Mouse (Mus musculus): ENCODE data around the gene Ccdc88c.
A peak's percentile ranks its signal among the peaks of the same experiment; 100 is the strongest.

The Ccdc88c gene

GRCm38 (mm10) chr12:100969808-100970207, 59.0 kb downstream of the Ccdc88c start:
- no peak for DNase-seq (ENCODE audit: low read depth, low spot score)

DNA sequence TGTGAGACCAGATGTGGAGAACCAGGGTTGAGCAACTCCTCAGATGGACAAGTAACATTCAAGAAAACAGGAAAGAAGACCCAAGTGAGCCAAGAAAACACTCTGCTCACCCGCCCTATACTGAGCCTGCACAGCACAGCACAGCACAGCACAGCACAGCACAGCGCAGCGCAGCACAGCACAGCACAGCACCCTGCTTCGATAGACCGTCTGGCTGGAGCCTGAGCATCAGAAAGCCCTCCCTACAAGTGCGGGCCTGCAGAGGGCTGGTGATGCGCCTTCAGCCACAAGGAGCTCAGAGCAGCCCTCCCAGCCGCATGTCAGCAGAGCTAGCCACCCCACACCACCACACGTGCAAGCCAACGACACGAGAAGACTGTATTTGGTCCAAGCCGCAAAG, 61.5 kb downstream of the Ccdc88c start:
- no peak for DNase-seq (ENCODE audit: low read depth, low spot score)

- no peak for DNase-seq (ENCODE audit: low read depth, low spot score)
These were observed 62.6 kb downstream of the Ccdc88c start for GRCm38 (mm10) chr12:100966253-100966652.

- no peak for DNase-seq (ENCODE audit: low read depth, low spot score)
These were observed 63.6 kb downstream of the Ccdc88c start for GRCm38 (mm10) chr12:100965298-100965697.

- no peak for DNase-seq (ENCODE audit: low read depth, low spot score)
These were observed 69.9 kb downstream of the Ccdc88c start for GRCm38 (mm10) chr12:100958621-100959592.

DNA sequence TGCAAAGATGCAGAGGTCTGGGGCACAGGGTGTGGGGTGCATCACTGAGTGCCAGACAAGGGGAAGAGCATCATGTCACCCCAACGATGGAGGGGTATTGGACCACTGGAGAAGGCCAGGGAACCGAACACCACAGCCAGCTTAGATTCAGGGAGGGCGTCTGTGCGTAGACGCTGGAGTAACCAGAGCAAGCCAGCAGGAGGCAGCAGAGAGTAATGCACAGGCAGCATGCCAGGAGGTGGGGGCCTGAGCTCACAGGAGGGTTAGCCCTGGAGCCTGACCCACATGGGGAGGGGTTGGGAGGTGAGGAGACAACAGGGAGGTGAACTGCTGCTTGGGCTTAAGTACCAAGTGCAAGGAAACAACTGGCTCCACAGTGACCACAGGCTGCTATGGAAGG, 70.8 kb downstream of the Ccdc88c start:
- peak; percentile 75 for DNase-seq (ENCODE audit: low read depth, low spot score)

GRCm38 (mm10) chr12:100957257-100957656, 71.6 kb downstream of the Ccdc88c start:
- DNase-seq (ENCODE audit: low read depth, low spot score): no peak

DNA sequence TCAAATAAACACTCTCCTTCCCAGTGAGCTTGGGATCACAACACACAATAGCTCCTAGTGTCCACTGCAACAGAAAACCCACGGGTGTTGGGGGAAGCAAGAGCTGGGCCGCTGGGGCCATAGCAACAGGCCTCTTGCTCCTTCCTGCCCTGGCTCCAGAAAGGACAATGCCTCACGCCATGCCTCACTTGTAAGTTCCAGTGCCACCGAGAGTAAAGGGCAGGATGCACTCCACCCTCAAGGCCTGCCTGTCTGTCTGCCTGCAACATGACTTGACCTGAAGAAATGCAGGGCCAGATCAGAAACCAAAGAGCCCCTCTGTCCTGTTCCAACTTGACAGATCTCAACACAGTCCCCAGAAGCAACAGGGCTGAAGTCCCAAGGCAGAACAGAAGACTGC, 72.0 kb downstream of the Ccdc88c start:
- no peak for DNase-seq (ENCODE audit: low read depth, low spot score)

DNA sequence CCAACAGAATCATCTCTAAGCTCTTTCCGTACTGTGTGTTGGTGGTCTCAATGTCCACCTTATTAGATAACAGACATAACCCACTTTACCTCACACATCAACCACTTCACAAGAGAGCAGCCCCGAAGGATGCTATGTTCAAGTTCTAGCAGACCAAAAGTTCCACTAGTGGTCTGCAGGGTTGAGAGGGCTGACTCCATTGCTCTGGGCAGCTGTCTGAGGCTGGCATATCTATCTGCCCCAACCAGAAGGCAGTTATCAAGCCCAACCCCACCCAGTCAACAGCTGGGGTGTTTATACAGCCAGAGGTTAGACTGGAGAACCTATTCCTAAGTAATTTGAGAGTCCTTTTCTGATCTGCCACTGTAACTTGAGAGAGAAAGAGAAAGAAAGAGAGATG, 72.8 kb downstream of the Ccdc88c start:
- no peak for DNase-seq (ENCODE audit: low read depth, low spot score)

GRCm38 (mm10) chr12:100953926-100954325, 74.9 kb downstream of the Ccdc88c start:
- no peak for DNase-seq (ENCODE audit: low read depth, low spot score)

GRCm38 (mm10) chr12:100952193-100952931, 76.5 kb downstream of the Ccdc88c start:
- peak; percentile 71 for DNase-seq (ENCODE audit: low read depth, low spot score)

- DNase-seq (ENCODE audit: low read depth, low spot score): no peak
These were observed 79.7 kb downstream of the Ccdc88c start for GRCm38 (mm10) chr12:100949146-100949545.

DNA sequence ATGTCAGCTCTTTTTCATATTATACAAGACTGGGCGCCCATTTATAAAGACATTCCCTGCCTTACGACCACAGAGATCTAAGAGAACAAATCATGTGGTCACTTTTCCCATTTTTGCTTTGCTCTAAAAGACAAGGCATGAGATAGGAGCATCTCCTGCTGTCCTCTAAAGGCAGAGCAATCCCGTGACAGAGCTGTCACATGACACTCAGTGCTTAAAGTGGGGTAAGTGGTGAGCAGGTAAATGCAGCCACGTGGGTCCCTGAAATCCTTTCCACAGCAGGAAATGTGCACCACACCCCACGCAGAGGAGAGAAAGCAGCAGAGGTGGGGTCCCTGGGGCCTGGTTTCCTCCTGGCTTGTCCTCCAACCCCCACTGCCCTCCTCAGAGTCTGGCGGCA, 80.8 kb downstream of the Ccdc88c start:
- no peak for DNase-seq (ENCODE audit: low read depth, low spot score)

DNA sequence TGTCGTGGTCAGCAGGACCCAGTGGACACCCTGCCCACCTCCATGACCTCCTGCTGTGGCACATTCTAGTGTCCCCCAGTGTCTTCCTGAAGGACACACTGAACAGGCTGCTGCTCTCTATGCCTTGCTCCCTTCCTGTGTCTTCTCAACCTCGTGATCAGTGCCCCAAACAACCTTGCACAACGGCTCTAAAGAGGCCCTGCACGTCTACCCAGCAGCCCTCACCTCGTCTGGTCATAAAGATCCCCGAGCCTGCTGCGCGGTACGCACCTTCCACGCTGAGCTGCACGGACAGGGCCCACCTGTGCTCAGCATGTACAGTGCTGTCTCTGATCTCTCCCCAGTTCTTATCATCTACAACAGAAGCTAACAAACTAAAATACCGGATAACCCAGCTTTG, 82.9 kb downstream of the Ccdc88c start:
- DNase-seq (ENCODE audit: low read depth, low spot score): no peak

- DNase-seq (ENCODE audit: low read depth, low spot score): no peak
These were observed 83.4 kb downstream of the Ccdc88c start for GRCm38 (mm10) chr12:100945501-100945900.

- DNase-seq (ENCODE audit: low read depth, low spot score): no peak
These were observed 83.9 kb downstream of the Ccdc88c start for GRCm38 (mm10) chr12:100944921-100945336.

GRCm38 (mm10) chr12:100943146-100943545, 85.7 kb downstream of the Ccdc88c start:
- DNase-seq (ENCODE audit: low read depth, low spot score): no peak

DNA sequence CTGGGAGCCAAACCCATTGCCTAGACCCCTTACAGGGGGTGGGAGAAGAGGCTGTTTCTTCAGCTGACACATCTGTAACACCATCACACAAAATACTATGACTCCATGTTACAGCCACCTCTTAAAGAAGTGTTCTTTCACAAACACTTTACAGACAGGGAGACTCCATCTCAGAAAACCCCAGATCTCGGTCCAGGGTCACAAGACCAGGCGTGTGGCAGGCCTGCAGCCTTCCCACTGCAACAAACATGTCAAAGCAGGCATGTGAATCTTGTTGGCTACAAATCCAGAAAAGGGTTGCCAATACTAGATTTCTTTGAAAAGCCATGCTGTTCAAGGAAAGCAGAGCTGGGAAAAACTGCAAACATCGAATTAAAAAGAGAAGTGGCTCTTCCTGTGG, 87.5 kb downstream of the Ccdc88c start:
- DNase-seq (ENCODE audit: low read depth, low spot score): no peak

DNA sequence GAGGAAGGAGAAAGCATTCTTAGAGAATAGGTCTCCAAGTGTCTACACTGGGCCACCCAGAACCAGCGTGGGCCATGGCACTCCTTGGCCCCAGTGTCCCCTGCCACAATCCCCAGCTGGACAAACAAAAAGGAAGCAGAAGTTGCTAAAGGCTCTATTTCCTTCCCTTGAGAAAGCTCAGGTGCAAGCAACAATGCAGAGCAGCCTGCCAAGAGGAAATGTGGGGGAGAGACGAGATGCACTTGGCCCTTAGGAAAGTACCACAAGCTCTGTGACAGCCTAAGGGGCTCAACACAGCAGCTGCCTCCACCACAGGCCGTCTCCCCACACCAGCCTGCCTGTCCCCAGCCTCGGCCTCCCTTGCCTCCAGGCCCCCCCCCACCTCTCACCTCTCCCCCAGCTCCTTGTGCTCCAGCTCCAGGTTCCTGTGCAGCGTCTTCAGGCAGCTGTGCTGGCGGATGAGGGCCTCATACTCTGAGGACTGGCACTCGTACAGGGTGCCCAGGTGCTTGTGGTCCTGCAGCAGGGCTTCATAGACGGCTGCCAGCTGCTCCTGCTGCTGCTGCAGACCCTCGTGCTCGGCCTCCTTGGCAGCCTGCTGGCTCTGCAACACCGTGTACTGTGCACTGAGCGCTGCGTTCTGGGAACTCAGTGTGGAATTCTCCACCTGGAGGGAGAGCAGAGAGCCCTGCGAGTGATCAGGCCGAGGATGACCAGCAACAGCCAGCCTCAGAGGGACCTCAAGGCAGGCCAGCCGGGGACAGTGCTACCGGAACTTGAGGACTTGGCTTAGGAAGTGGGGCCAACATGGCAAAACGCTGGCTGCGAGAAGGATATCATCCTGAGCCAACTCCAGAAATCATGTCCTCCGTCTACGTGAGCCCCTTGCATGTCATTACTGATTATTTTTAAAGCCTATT, 91.2 kb downstream of the Ccdc88c start:
- peak; percentile 63 for DNase-seq (ENCODE audit: low read depth, low spot score)

- no peak for DNase-seq (ENCODE audit: low read depth, low spot score)
These were observed 92.1 kb downstream of the Ccdc88c start for GRCm38 (mm10) chr12:100936737-100937136.

GRCm38 (mm10) chr12:100936116-100936515, 92.7 kb downstream of the Ccdc88c start:
- DNase-seq (ENCODE audit: low read depth, low spot score): peak; percentile 72

DNA sequence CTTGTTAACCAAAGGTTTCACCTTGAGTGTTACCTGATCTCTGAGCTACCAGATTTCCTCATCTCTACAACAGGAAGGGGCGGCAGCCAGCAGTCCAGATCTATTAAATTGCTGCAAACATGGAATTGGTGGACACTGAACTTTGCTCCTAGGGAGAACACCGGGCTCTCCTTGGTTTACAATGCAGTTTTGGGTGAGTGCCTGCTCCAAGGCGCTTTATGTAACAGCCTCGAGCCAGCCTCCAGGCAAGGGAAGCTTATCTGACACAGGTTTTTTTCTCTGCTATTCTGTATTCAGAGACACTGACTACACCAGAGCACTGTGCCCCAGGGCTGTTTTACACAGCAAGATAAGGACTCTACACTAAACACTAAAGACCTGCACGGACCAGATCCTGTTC, 94.1 kb downstream of the Ccdc88c start:
- DNase-seq (ENCODE audit: low read depth, low spot score): no peak

All from A20 (cell line).